Mouse (Mus musculus) thymus, postnatal 14 days (tissue): ENCODE results near the gene Lemd1.
A peak's percentile ranks its signal among the peaks of the same experiment; 100 is the strongest.

Source experiments
- DNase-seq: peaks from one replicate; pipeline ENCODE4 v3.0.0; 2021

The Lemd1 gene

GRCm38 (mm10) chr1:132295506-132295905 is 104.3 kb downstream of the Lemd1 start:
- DNase-seq, result no peak

GRCm38 (mm10) chr1:132296051-132296450 is 104.8 kb downstream of the Lemd1 start:
- DNase-seq, result no peak

- no peak for DNase-seq
Observed at GRCm38 (mm10) chr1:132298425-132298800, 107.2 kb downstream of the Lemd1 start, which contains the start of gene Klhdc8a. Gene Klhdc8a, plus strand, starts transcription at chr1:132298626.

- peak; percentile 14 for DNase-seq
Observed at GRCm38 (mm10) chr1:132298801-132299464, 107.7 kb downstream of the Lemd1 start.

- no peak for DNase-seq
Observed at GRCm38 (mm10) chr1:132299744-132300143, 108.5 kb downstream of the Lemd1 start.

- DNase-seq, result no peak
Observed at GRCm38 (mm10) chr1:132301242-132301641, 110.0 kb downstream of the Lemd1 start.

- DNase-seq, result no peak
Observed at GRCm38 (mm10) chr1:132302341-132302866, 111.2 kb downstream of the Lemd1 start.

- DNase-seq, result no peak
Observed at GRCm38 (mm10) chr1:132304618-132305214, 113.5 kb downstream of the Lemd1 start.

- DNase-seq, result peak; percentile 44
Observed at GRCm38 (mm10) chr1:132306160-132306559, 114.9 kb downstream of the Lemd1 start.

- no peak for DNase-seq
Observed at GRCm38 (mm10) chr1:132306808-132307207, 115.6 kb downstream of the Lemd1 start.

GRCm38 (mm10) chr1:132307962-132308361 is 116.7 kb downstream of the Lemd1 start:
- no peak for DNase-seq

GRCm38 (mm10) chr1:132308674-132309073 is 117.4 kb downstream of the Lemd1 start:
- DNase-seq, result no peak
